Mouse (Mus musculus) hindbrain, embryonic 10.5 days (tissue): ENCODE results near the gene Gabbr1. TPM values are rescaled to one million over a fixed set of nuclear protein-coding genes. Genes with fewer than 3 reads are reported as not detected.

Experiments
- DNase-seq: peaks from one replicate; pipeline ENCODE4 v3.0.0-alpha.2; 2017; ENCODE audit warnings: low spot score
- H3K27ac ChIP-seq: fragments of 300-500 bp; sonication (generic); 2 replicates; pipeline ENCODE4 v1.5.1; 2016; ENCODE audit warnings: mild to moderate bottlenecking, moderate library complexity
- H3K27me3 ChIP-seq: fragments of 300-500 bp; sonication (generic); 2 replicates; pipeline ENCODE4 v1.6.1; 2016; ENCODE audit warnings: mild to moderate bottlenecking; ENCODE audit not compliant: poor library complexity, insufficient read depth, severe bottlenecking
- H3K36me3 ChIP-seq: fragments of 300-500 bp; sonication (generic); 2 replicates; pipeline ENCODE4 v1.6.1; 2016; ENCODE audit warnings: mild to moderate bottlenecking, moderate library complexity
- H3K4me1 ChIP-seq: fragments of 300-500 bp; sonication (generic); replicated peaks from 2 replicates; pipeline ENCODE4 v1.6.1; 2016; ENCODE audit warnings: mild to moderate bottlenecking
- H3K4me3 ChIP-seq: fragments of 300-500 bp; sonication (generic); 2 replicates; pipeline ENCODE4 v1.5.1; 2016; ENCODE audit warnings: mild to moderate bottlenecking, moderate library complexity
- H3K9me3 ChIP-seq: fragments of 300-500 bp; sonication (generic); 2 replicates; pipeline ENCODE4 v1.6.1; 2016; ENCODE audit warnings: mild to moderate bottlenecking, moderate library complexity
- WGBS: fragments of 180-500 bp; shearing (Covaris S2); methylation state at CpG from one replicate; pipeline ENCODE4 v1.1.7; 2016; 5-methylcytosine and 5-hydroxymethylcytosine counted together
- polyA plus RNA-seq: library from polyadenylated mRNA; unstranded; fragments of >200 nt; fragmentation: Nextera tagmentation; extraction: Ambion mirVana; gene quantifications from 2 replicates; pipeline ENCODE4 v1.2.1, GENCODE M21; 2016

Gene Gabbr1
- polyA plus RNA-seq, 1 experiment from 2014 or later, result 17.0 TPM

GRCm38 (mm10) chr17:37092198-37092597 lies 46.4 kb downstream of the Gabbr1 start:
- H3K27ac ChIP-seq, result no peak overlapping the region
- H3K4me1 ChIP-seq, result no peaks in the 10 kb centered on the region
- DNase-seq, result no peak
- no peaks in the 10 kb centered on the region for H3K36me3 ChIP-seq
- H3K4me3 ChIP-seq, result no peak overlapping the region
- H3K27me3 ChIP-seq, result no peaks in the 10 kb centered on the region
- WGBS, result 79% methylated on average over 1 of the region's 1 CpGs
- no peaks in the 10 kb centered on the region for H3K9me3 ChIP-seq

GRCm38 (mm10) chr17:37093289-37093688 lies 47.5 kb downstream of the Gabbr1 start:
- H3K4me3 ChIP-seq, result no peak overlapping the region
- no peaks in the 10 kb centered on the region for H3K4me1 ChIP-seq
- H3K27ac ChIP-seq, result no peak overlapping the region
- 88% methylated on average over 5 of the region's 5 CpGs for WGBS
- no peak for DNase-seq
- H3K27me3 ChIP-seq, result no peaks in the 10 kb centered on the region
- H3K36me3 ChIP-seq, result no peaks in the 10 kb centered on the region
- H3K9me3 ChIP-seq, result no peaks in the 10 kb centered on the region

DNA sequence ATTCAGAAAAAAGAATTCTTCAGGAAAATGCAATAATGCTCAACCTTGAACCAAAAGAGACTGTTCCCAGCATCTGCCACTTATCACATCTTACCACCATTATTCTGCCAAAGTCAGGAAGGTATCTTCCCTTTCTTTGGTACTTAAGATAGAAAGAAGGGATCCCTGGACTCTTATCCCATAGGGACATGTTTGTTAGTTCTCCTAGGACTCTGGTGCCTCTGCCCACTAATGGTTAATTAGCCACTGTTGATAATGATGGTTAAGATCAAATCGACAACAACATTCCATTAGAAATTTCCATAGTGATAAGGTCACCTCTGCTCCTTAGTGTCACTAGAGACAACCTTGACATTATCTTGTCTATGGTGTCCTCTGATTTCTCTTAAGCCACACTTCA lies 52.4 kb downstream of the Gabbr1 start, which contains the start of gene Olfr91:
Olfr91 (minus strand) TSS at position 101 of the 400 bp plus-strand sequence.
- Histone ChIP-seq H3K36me3 (no peaks in the 10 kb centered on the region), H3K4me3 (no peak within 1 kb of the TSS), H3K9me3 (no peaks in the 10 kb centered on the region), H3K4me1 (no peaks in the 10 kb centered on the region), H3K27ac (no peak within 1 kb of the TSS), H3K27me3 (no peaks in the 10 kb centered on the region)
- 90% methylated on average over 1 of the region's 1 CpGs for WGBS
- DNase-seq, result no peak

DNA sequence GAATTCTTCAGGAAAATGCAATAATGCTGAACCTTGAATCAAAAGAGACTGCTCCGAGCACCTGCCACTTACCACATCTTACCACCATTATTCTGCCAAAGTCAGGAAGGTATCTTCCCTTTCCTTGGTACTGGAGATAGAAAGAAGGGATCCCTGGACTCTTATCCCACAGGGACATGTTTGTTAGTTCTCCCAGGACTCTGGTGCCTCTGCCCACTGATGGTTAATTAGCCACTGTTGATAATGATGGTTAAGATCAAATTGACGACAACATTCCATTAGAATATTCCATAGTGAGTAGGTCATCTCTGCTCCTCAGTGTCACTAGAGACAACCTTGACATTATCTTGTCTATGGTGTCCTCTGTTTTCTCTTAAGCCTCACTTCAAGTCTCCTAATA lies 74.2 kb downstream of the Gabbr1 start, which contains the start of gene Olfr92:
Olfr92 (minus strand) TSS at position 101 of the 400 bp plus-strand sequence.
- Histone ChIP-seq H3K9me3 (no peaks in the 10 kb centered on the region), H3K4me1 (no peaks in the 10 kb centered on the region), H3K36me3 (no peaks in the 10 kb centered on the region), H3K27ac (no peak within 1 kb of the TSS), H3K4me3 (no peak within 1 kb of the TSS), H3K27me3 (no peaks in the 10 kb centered on the region)
- no peak for DNase-seq
- WGBS, result 93% methylated on average over 2 of the region's 2 CpGs

Other genes starting within 250 kb of the Gabbr1 start
- not detected in 2 replicates for gene H2-M10.6, start 233.8 kb upstream of the Gabbr1 start, polyA plus RNA-seq
- gene Trim26, start 208.8 kb upstream of the Gabbr1 start, polyA plus RNA-seq, result 47.2 and 48.2 TPM in 2 replicates
- gene Trim15, start 178.8 kb upstream of the Gabbr1 start, polyA plus RNA-seq, result 0.14 and 0.36 TPM in 2 replicates
- gene Trim10, start 176.4 kb upstream of the Gabbr1 start, polyA plus RNA-seq, result 6.7 and 7.3 TPM in 2 replicates
- gene Trim40, start 155.8 kb upstream of the Gabbr1 start, polyA plus RNA-seq, result not detected in 2 replicates
- gene Trim31, start 147.8 kb upstream of the Gabbr1 start, polyA plus RNA-seq, result not detected in 2 replicates
- 1.2 and 1.5 TPM in 2 replicates for gene Rnf39, start 103.0 kb upstream of the Gabbr1 start, polyA plus RNA-seq
- 162 and 178 TPM in 2 replicates for gene Ppp1r11, start 94.2 kb upstream of the Gabbr1 start, polyA plus RNA-seq
- gene Znrd1, start 87.4 kb upstream of the Gabbr1 start, polyA plus RNA-seq, result 91.6 and 95.3 TPM in 2 replicates
- gene Znrd1as, start 87.4 kb upstream of the Gabbr1 start, polyA plus RNA-seq, result 8.6 and 9.6 TPM in 2 replicates
- gene 2410137M14Rik, start 64.7 kb upstream of the Gabbr1 start, polyA plus RNA-seq, result not detected in 2 replicates
- 0.68 and 1.1 TPM in 2 replicates for gene H2-M5, start 56.4 kb upstream of the Gabbr1 start, polyA plus RNA-seq
- 79.9 and 96.9 TPM in 2 replicates for gene Zfp57, start 44.8 kb upstream of the Gabbr1 start, polyA plus RNA-seq
- gene Mog, start 22.6 kb upstream of the Gabbr1 start, polyA plus RNA-seq, result 0.19 and 0.34 TPM in 2 replicates
- gene Olfr90, start 42.5 kb downstream of the Gabbr1 start, polyA plus RNA-seq, result 0.08 TPM in 1 of 2 replicates, not detected in the other
- gene Olfr91, start 52.3 kb downstream of the Gabbr1 start, polyA plus RNA-seq, result not detected in 2 replicates
- gene Olfr92, start 74.1 kb downstream of the Gabbr1 start, polyA plus RNA-seq, result not detected in 2 replicates
- not detected in 2 replicates for gene Olfr93, start 115.5 kb downstream of the Gabbr1 start, polyA plus RNA-seq
- gene Ubd, start 147.9 kb downstream of the Gabbr1 start, polyA plus RNA-seq, result not detected in 2 replicates
- not detected in 2 replicates for gene Olfr94, start 155.0 kb downstream of the Gabbr1 start, polyA plus RNA-seq
- not detected in 2 replicates for gene Olfr95, start 167.2 kb downstream of the Gabbr1 start, polyA plus RNA-seq
- gene Olfr96, start 174.2 kb downstream of the Gabbr1 start, polyA plus RNA-seq, result not detected in 2 replicates
- not detected in 2 replicates for gene Olfr97, start 191.4 kb downstream of the Gabbr1 start, polyA plus RNA-seq
- not detected in 2 replicates for gene Olfr98, start 217.8 kb downstream of the Gabbr1 start, polyA plus RNA-seq
- 1.1 and 1.4 TPM in 2 replicates for gene H2-M3, start 224.3 kb downstream of the Gabbr1 start, polyA plus RNA-seq
- gene Olfr99, start 237.5 kb downstream of the Gabbr1 start, polyA plus RNA-seq, result not detected in 2 replicates